Mouse (Mus musculus) 3134 (cell line): ENCODE data around the gene Oscar.
"Not testable (repeated sequence)": the region's sequence is repeated elsewhere in the genome, so short reads cannot be mapped to it uniquely, and the experiment has no call there.

Experiments used
- DNase-seq: peaks from one replicate; pipeline ENCODE4 v3.0.0-alpha.2; 2011; ENCODE audit warnings: low spot score; ENCODE audit not compliant: insufficient read length; ENCODE audit errors: extremely low read depth

Gene Oscar

DNA sequence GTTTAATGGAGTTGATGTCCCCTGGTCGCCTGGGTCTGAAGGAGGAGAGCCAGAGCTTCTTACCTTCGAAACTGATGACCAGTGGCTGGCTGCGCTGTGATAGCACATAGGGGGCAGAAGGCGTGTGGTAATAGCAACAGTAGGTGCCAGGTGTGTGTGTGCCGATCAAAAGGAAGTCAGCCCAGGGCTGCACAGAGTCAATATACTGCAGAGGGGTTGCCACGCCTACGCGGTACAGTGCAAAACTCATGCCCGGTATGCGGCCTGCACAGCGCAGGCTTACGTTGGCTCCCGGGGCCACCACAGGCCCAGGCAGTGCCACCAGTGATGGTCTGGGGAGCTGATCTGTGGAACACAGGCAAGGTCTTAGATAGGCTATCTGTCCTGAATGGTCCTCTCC is 5.0 kb downstream of the Oscar start:
- DNase-seq: no peak

DNA sequence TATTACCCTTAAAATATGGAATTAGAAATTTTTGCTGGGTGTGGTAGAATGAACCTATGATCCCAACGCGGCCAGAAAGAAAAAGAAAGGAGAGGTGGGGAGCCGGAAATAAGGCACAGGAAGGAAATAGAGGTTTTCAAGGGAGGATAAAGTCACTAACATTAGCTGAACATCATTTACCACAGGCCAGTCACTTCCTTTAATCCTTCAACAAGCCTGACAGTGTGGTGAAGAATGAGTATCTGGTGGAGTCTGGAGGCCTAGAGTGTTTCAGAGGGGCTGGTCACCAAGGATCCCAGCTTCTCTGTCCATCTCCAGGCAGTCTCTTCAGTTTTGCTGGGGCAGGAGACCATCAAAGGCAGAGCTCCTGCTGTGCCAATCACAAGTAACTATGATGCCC is 5.5 kb downstream of the Oscar start:
- no peak for DNase-seq

DNA sequence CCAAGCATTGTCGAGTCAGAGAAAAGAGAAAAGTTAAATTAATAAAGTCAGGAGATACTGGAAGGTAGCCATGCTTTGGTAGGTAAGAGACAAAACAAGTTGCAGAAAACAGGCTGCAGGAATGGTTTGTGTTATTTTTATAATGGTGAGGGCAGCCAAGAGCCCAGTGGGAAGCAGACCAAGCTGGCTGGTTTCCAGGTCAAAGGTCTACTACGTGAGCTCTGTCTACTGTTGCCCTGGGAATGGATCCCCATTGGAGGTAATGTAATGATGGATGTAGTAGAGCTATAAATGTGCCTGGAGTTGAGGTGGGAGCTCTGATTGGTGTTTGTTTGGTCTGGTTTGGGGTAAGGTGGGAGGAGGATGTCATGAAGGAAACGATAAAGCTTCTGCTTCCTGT is 6.9 kb downstream of the Oscar start:
- no peak for DNase-seq

DNA sequence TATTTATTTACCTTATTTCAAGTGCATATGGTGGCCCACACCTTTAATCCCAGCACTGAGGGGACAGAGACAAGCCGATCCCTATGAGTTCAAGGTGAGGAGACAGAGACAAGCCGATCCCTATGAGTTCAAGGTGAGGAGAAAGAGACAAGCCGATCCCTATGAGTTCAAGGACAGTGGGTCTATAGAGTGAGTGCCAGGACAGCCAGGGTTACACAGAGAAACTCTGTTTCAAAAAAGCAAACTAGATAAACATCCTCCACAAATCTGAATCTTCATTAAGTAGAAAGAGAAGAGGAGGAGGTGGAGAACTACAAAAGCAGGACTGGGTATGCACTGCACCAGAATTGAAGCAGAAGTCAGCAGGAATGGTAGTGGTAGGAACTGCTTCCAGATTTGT is 7.3 kb downstream of the Oscar start:
- DNase-seq: no peak

DNA sequence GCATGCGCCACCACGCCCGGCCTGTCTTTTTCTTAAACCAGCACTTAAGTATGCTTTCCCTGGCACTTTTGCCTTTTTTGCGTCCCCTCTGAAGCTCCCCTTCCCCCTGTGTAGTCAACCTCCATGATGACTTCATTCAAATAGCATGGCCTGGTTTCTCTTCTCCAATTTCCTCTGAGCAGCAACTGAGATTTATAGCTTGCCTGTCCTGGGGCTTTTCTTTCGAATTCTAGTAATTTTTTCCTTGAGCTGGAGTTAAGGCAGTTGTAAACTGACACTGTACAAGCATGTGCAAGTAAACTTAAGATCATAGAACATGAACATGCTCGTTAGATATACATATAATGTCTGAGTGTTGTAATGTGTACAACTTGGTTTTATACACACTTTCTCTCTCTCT is 8.6 kb downstream of the Oscar start:
- DNase-seq: no peak

DNA sequence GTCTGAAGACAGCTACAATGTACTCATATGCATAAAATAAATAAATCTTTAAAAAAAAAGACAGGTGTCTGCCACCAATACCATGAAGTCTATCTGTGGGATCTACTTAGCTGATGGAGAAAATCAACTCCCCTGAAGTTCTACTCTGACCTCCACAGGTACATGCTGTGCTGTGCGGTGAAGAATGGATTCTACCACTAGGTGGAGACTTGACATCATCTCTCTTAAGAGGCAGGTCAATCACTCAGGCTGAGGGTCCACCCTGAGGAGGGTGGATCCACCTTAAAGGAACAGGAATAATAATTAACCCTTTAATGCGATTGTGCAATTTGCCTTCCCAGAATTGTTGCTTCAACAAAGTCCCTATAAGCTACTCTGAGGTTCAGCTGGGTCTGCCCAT is 9.2 kb downstream of the Oscar start:
- no peak for DNase-seq

DNA sequence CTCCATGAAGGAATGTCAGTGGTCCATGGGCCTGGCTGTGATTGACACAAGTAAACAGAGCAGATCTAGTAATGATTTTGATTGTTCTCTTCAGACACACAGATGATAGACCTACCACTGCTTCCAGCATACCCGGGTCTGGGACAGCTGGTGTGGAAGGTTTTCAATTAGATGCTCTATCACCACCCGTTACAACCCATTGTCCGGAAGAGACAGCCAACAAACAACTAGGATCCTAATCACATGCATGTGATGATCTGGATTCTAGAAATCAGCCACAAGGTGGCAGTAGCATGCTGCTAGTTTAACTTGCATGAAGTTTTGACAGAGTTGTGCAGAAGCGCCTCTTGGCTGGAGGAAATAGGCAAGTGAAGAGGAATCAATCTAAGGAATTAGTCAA is 14.8 kb downstream of the Oscar start:
- DNase-seq: no peak

DNA sequence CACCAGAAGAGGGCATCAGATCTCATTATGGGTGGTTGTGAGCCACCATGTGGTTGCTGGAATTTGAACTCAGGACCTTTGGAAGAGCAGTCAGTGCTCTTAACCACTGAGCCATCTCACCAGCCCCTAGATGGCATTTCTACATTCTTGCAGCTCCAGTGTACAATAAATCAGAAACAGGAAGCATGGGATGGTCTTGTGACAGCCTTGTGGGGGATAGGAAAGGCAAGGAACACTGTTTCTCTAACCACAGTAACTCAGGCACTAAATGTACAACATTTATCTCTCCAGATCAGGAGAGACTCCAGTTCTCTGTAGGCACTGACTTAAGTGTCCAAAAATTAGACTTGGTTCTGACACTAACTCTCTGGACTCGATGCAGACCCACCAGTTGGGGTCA is 18.2 kb downstream of the Oscar start:
- DNase-seq: not testable (repeated sequence)

DNA sequence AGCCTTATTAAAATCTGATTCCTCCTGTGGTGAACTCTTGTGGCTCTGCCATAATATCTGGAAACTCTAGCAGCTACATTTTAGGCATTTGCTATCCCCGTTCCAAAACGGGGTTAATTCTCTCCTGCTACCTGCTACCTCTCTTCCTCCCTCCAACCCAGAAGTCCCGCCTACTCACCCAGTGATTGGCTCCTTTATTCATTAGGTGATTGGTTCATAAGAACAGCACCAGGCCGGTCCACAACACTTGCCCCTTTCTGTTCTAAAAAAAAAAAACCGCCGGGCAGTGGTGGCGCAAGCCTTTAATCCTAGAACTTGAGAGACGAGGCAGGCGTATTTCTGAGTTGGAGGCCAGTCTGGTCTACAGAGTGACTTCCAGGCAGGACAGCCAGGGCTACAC is 20.8 kb downstream of the Oscar start:
- DNase-seq: peak; percentile 54

DNA sequence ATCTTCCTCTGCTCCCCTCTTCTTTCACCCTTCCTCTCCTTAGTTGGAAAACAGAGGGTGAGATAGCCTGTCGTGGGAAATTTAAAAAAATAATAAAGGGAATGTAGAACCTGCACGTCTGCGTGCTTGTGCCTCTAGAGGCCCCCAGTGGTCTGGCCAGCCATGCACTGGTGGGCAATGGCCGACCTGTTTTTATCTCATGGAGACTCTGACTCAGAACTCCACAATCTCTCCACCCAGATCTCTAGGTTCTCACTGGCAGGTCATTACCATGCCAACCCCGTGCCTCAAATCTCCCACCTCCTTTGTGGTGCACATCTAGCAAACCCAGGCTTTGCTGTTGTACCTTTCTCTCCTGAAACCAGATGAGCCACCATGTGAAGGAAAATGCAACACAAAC is 21.3 kb downstream of the Oscar start:
- DNase-seq: no peak

DNA sequence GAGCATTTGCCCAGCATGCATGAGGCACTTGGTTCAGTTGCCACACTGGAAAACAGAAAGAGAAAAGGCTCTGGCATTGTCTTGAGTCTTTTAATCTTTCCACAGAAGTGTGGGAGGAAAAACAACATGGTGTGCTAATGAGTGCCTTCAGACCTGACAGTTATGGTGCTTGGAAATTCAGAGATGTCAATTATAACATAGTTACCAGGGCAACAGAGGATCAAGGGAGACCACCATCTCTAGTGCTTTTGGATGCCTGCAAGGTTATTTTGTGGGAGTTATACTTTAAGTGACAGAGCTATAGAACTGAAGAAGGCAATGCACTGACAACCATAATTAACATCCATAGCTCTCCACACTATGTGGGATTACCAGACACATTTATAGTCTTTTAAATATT is 22.1 kb downstream of the Oscar start:
- no peak for DNase-seq

DNA sequence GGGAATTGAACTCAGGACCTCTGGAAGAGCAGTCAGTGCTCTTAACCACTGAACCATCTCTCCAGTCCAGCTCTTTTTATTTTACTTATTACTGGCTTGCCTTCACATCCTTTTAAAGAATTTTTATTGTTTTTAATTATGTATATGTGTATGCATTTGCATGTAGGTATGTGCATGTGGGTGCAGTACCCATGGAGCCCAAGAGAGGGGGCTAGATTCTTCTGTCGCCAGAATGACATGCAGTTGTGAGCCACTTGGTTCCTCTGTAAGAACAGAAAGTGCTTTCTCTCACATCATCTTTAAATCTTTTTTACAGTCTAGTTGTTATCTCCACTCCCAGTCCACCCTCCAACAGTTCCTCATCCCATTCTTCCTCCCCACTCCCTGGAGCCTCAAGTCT is 24.4 kb downstream of the Oscar start:
- no peak for DNase-seq

DNA sequence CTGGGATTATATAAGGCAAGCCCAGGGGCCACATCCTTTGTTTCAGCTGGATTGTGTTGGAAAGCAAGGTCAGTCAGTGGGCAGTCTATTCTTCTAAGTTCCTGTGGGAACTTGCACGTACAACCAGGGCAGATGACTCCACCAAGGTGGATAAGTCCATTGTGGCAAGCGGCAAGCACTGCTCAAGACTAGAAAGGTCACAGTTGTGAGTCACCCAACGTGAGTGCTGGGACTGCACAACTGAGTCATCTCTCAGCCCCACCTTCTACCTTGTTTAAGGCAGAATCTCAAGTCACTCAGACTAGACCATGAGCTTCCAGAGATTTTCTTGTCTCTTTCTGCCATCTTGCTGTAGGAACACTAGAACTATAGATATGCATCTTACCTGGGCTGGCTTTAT is 25.4 kb downstream of the Oscar start:
- peak; percentile 11 for DNase-seq

DNA sequence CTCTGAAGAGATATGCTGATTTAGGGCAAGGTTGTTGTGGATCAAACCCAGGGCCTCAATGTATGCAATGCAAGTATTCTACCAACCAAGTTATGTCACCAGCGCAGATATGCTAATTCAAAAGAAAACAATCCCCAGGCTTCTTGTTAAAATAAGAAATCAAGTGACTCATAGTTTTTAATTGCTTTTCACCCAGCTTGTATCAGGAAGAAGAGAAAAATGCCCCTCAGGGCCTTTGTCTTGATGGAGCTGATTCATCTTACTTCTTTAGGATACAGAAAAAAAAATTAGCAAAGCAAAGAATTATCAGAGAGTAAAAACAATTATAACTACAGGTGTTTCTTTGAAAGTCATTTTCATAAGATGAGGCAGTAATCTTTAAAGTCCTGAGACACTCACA is 28.7 kb downstream of the Oscar start:
- DNase-seq: no peak

DNA sequence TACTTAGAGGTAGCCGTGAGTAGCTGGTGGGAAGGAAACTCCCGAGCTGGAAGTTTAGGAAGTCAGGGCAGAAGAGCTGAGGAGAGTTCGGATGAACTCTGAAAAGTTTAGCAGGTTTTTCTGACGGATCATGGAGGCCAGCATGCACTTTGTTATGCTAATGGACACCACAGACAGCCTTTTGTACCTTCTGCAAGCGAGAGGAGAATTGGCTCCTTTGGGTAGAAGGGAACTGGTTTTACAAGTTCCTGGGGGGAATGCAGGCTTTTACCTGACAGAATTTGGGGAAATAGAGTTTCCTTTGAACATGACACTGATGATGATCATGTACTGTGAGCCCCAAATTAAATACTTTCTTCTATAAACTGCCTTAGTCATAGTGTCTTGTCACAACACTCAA is 29.7 kb downstream of the Oscar start:
- no peak for DNase-seq

DNA sequence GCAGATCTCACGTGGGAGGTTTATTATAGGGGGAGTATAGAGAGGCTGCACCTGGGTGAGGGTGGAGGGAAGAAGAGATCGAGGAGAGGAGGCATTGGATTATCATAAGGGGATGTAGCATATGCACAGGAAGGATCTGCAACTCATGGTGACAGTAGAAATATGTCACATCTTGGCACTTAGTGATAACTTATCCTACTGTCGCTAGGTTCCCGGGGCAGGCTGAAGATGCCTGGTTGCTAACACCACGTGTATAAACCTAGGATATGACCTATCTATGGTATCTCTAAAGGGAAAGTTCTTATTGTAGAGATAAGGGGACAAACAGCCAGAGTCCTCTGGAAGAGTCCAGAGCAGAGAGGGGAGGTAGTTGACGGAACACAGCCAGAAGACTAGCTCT is 30.2 kb downstream of the Oscar start:
- no peak for DNase-seq

DNA sequence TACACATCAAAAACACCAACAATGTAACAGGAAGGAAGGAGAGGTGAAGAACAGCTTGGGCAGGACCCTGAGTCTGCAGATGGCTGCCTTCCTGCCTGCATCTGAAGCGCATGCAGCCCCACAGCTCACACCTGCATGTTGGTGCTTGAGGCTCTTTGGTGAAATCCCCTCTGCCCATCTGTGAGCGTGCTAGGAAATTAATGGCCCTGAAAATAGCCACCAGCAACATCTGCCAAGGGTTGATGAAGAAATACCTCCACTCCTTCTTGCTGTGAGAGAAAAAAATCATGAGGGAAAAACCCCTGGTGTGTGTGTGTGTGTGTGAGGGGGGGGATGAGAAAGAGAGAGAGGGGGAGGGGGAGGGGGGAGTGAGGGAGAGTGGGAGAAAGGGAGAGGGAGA is 35.9 kb downstream of the Oscar start:
- DNase-seq: no peak

DNA sequence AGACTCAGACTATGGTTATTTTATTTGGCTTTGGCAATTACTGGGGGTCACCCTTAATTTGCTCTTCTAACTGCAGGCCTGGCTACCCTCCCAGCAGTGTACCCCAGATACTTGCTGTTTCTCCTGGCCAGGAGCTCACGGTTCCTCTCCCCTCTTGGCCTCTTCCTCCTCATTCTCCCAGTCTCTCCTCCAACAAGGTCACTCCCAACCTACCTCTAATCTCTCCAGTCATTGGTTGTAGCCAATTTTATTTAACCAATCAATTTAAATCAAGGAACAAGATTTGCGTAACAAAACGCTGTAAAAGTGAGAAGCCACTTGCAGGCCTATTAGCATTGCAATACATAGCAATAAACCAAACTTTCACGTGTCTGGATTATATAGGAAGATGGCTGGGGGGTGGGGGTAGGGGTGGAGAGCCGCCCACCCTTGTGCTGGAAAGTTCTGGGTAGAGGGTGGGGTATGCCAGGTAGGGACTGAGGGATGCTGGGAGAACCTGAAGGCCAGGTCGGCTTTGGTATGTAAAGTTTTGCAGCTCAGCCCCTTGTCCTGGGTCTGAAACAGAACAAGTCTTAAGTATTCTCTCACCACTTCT is 36.9 kb downstream of the Oscar start:
- no peak for DNase-seq

DNA sequence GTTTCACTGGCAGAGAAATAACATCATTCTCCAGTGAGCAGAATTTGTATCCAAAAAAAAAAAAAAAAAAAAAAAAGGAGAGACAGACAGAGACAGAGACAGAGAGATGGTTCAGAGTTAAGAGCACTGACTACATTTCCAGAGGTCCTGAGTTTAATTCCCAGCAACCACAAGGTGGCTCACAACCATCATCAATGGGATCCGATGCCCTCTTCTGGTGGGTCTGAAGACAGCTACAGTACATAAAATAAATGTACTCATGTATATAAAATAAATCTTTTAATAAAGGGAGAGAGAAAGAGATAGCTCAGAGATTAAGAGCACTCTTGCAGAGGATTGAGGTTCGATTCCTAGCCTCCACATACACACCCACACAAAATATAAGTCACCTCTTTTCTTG is 37.8 kb downstream of the Oscar start:
- no peak for DNase-seq

DNA sequence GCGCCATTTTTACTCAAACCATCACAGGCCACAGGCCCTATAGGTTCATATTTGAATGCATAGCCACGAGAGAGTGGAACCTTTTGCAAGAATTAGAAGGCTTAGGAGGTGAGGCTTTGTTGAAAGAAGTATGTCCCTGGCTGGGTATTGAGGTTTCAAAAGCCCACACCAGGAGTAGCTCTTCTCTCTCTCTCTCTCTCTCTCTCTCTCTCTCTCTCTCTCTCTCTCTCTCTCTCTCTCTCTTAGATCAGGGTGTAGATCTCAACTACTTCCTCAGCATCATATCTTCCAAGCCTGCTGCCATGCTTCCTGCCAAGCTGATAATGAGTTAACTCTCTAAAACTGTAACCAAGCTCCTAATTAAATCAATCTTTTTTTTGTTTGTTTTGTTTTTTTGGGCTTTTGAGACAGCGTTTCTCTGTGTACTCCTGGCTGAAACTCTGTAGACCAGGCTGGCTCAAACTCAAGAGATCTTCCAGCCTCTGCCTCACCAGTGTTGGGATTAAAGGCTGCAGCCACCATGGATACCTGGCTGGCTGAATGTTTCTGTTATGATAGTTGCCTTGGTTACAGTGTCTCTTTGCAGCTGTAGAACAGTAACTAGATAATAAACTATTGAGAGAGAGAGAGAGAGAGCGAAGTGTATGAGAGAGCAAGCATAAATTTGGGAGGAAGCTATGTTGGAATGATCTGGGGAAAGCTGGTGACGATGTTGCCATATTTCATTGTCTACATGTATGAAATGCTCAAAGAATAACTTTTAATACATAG is 39.4 kb downstream of the Oscar start:
- no peak for DNase-seq

DNA sequence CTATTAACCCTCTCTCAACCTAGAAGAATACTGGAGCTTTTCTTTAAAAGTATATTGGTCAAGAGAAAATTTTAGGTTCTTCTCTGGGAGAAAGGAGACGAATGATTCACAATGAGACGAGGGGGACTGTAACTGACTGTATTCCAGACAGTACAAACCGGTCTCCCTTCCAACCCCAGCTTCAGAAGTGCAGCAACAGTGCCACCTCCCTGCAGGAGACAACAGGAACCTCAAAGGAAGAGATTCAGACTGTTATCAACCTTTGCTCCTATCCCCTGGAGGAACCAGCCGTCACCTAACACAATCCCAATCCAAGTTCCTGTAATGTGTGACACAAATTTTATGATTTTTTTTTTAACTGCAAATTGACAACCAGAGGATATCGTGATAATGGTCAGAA is 41.7 kb downstream of the Oscar start:
- DNase-seq: no peak

DNA sequence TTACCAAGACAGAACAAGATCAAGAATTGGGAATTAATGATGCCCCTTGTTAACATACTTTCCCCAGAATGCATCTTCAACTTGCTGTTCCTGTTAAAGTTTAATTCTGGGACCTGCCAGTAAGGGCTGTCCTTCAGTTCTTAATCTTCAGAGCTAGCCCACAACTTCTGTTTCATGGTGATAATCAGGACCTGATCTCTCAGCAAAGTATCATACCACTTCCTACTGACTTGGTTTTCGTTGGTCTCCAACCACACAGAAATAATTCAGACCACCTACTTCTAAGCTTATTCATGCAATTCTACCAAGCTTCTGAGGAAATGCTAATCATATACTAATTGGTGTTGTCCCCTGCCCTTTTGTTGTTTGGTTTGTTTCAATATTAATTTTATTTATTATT is 44.1 kb downstream of the Oscar start:
- no peak for DNase-seq

DNA sequence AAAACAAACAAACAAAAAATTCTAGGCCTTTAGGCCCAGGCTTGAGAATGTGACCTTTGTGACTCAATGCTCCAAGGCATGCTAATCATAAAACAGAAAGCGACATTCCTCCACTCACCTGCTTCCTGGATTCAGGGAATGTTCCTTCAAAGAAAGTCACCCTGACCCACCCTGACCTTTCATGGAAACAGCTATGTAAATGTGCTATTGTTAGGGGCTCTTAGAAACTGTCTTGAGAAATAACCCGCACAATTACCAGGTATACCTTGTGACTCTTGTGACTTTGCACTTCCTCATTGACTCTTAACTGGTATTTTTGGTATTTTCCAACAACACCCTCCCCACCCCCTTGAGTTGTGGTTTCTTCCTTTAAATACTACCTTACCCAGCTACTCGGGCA is 45.4 kb downstream of the Oscar start:
- DNase-seq: not testable (repeated sequence)
